9 mouse cellular contexts compared by ENCODE assay signal in the genomic region with DNA sequence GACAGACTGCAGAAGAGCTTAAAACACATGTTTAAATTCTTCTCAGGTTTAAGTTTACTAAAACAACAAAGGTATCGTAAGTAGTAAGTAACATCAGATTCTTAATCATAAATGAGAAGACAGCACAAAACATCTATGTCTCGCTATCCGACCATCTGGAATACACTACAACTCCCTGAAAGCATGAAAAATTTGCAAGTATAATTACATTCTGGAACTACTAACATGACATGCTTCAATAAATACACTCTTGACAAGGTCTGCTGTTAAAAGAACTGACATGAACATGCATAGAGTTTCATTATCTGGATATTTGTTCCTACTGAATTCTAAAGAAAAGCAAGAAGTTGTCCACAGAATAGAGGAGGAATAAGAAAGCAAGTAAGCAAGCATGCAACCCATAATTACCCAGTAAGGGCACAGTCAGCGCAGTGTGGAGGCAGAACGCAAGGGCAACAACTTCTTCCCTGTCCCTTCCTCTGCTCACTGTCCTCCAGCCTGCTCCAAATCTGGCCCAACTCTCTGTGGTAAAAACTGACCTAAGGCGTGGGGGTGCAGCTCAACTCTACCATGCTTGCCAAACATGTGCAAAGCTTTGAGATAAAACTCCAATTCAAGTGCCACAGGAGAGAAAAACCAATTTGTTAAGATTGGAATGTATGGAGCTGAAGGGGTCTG.
"Had no signal": no experiment of that assay in that cellular context is flagged by ENCODE, and none has a peak within 500 bp of the region (broad histone marks: within the 10 kb centered on the region; RNA-seq: fewer than 3 reads in every experiment).

No protein-coding gene starts in this region.

- H3K27me3 ChIP-seq: liver, embryonic 13.5 days; midbrain, embryonic 15.5 days; neural tube, embryonic 12.5 days; stomach, embryonic 15.5 days had no signal

- H3K27ac ChIP-seq: limb, embryonic 10.5 days; liver, embryonic 13.5 days; midbrain, embryonic 15.5 days; neural tube, embryonic 12.5 days; stomach, embryonic 15.5 days had no signal

- H3K4me3 ChIP-seq: limb, embryonic 10.5 days; liver, embryonic 13.5 days; midbrain, embryonic 15.5 days; neural tube, embryonic 12.5 days; stomach, embryonic 15.5 days had no signal

- H3K4me2 ChIP-seq: liver, embryonic 13.5 days; midbrain, embryonic 15.5 days; neural tube, embryonic 12.5 days; stomach, embryonic 15.5 days had no signal

- H3K9me3 ChIP-seq: limb, embryonic 10.5 days; liver, embryonic 13.5 days; midbrain, embryonic 15.5 days; neural tube, embryonic 12.5 days; stomach, embryonic 15.5 days had no signal

- ATAC-seq: liver, postnatal 0 days; midbrain, embryonic 15.5 days had no signal

- DNase-seq: kidney, adult 2 months; kidney, postnatal 25 days; liver, embryonic 13.5 days; liver, postnatal 0 days; thymus, postnatal 4 days had no signal

- H3K9ac ChIP-seq: liver, embryonic 13.5 days; liver, postnatal 0 days; midbrain, embryonic 15.5 days; neural tube, embryonic 12.5 days; stomach, embryonic 15.5 days had no signal

- H3K36me3 ChIP-seq: limb, embryonic 10.5 days; liver, embryonic 13.5 days; midbrain, embryonic 15.5 days; neural tube, embryonic 12.5 days; stomach, embryonic 15.5 days had no signal

- H3K4me1 ChIP-seq: limb, embryonic 10.5 days; liver, embryonic 13.5 days; stomach, embryonic 15.5 days had no signal
